Mouse (Mus musculus): ENCODE data around the gene Olig1.

GRCm38 (mm10) chr16:91312921-91313320, 43.3 kb downstream of the Olig1 start:
- TF ChIP-seq CTCF (IDR thresholded peaks at IDR 0.05; ENCODE audit: low read depth), result no peak
- no peak for TF ChIP-seq EP300 (IDR thresholded peaks at IDR 0.05; ENCODE audit: low read depth)

Measured in liver, postnatal 0 days (tissue).